Mouse (Mus musculus): ENCODE data around the gene Myo5c.

Myo5c gene
- long read RNA-seq, experiment 1: 0 reads
- long read RNA-seq, experiment 2, partial matches to known transcripts: 1 of 1 reads
- long read RNA-seq, experiment 2, other reads (novel, unspliced or antisense): 0 of 1 reads

GRCm38 (mm10) chr9:75231841-75232746 lies at the start of gene Myo5c:
Gene Myo5c (plus strand): TSS chr9:75232020.
- intact Hi-C loops (cut with DNase I): no loop called here

GRCm38 (mm10) chr9:75187646-75188260 lies 44.1 kb upstream of the Myo5c start:
- intact Hi-C loops (cut with DNase I): no loop called here

- intact Hi-C loops (cut with DNase I): loop anchor here (10.0 kb wide), 2 partner anchors 119 to 289 kb away; partner anchors contain the start of gene Myo5a
These were observed 38.0 kb upstream of the Myo5c start for GRCm38 (mm10) chr9:75193858-75194257.

- intact Hi-C loops (cut with DNase I): loop anchor here (10.0 kb wide), 2 partner anchors 122 to 292 kb away; partner anchors contain the start of gene Myo5a
These were observed 35.5 kb upstream of the Myo5c start for GRCm38 (mm10) chr9:75196335-75196734.

GRCm38 (mm10) chr9:75197297-75197696 lies 34.5 kb upstream of the Myo5c start:
- intact Hi-C loops (cut with DNase I): loop anchor here (10.0 kb wide), 2 partner anchors 122 to 292 kb away; partner anchors contain the start of gene Myo5a

GRCm38 (mm10) chr9:75201506-75201905 lies 30.3 kb upstream of the Myo5c start:
- intact Hi-C loops (cut with DNase I): no loop called here

- intact Hi-C loops (cut with DNase I): no loop called here
These were observed 29.8 kb upstream of the Myo5c start for GRCm38 (mm10) chr9:75202036-75202435.

GRCm38 (mm10) chr9:75209246-75209645 lies 22.6 kb upstream of the Myo5c start:
- intact Hi-C loops (cut with DNase I): no loop called here

GRCm38 (mm10) chr9:75210269-75210668 lies 21.6 kb upstream of the Myo5c start:
- intact Hi-C loops (cut with DNase I): no loop called here

GRCm38 (mm10) chr9:75214743-75215413 lies 16.9 kb upstream of the Myo5c start:
- intact Hi-C loops (cut with DNase I): no loop called here

GRCm38 (mm10) chr9:75219942-75220341 lies 11.9 kb upstream of the Myo5c start:
- intact Hi-C loops (cut with DNase I): no loop called here

GRCm38 (mm10) chr9:75221420-75222287 lies 10.2 kb upstream of the Myo5c start:
- intact Hi-C loops (cut with DNase I): no loop called here

GRCm38 (mm10) chr9:75232860-75233259 lies 1.0 kb downstream of the Myo5c start:
- intact Hi-C loops (cut with DNase I): no loop called here

GRCm38 (mm10) chr9:75234271-75234741 lies 2.5 kb downstream of the Myo5c start:
- intact Hi-C loops (cut with DNase I): no loop called here

- intact Hi-C loops (cut with DNase I): no loop called here
These were observed 3.3 kb downstream of the Myo5c start for GRCm38 (mm10) chr9:75234983-75235627.

- intact Hi-C loops (cut with DNase I): no loop called here
These were observed 3.9 kb downstream of the Myo5c start for GRCm38 (mm10) chr9:75235696-75236095.

- intact Hi-C loops (cut with DNase I): no loop called here
These were observed 4.8 kb downstream of the Myo5c start for GRCm38 (mm10) chr9:75236416-75237308.

- intact Hi-C loops (cut with DNase I): no loop called here
These were observed 6.4 kb downstream of the Myo5c start for GRCm38 (mm10) chr9:75238179-75238578.

GRCm38 (mm10) chr9:75243052-75243451 lies 11.2 kb downstream of the Myo5c start:
- intact Hi-C loops (cut with DNase I): no loop called here
